Mouse (Mus musculus) liver, adult 2 months (tissue): Measurements from ENCODE around the gene Trp53.

Source experiments
- CTCF ChIP-seq: fragments of 200-500 bp; IDR thresholded peaks from 2 replicates; pipeline ENCODE4 v1.5.1; 2011; ENCODE audit warnings: low read depth, low read length, control low read depth
- POLR2A ChIP-seq: fragments of 200-500 bp; IDR thresholded peaks from 2 replicates; pipeline ENCODE4 v1.6.1; 2011; ENCODE audit warnings: low read length, control low read depth; ENCODE audit not compliant: insufficient read depth; ENCODE audit errors: extremely low read depth

- no peak for TF ChIP-seq CTCF
- 0 out of 2 replicates have a peak, but pooled peaks have one; percentile 16 for TF ChIP-seq POLR2A
Measured at GRCm38 (mm10) chr11:69581147-69581688, 1.1 kb downstream of the Trp53 start.
